Mouse (Mus musculus): ENCODE measurements around the gene Accsl.

The Accsl gene

DNA sequence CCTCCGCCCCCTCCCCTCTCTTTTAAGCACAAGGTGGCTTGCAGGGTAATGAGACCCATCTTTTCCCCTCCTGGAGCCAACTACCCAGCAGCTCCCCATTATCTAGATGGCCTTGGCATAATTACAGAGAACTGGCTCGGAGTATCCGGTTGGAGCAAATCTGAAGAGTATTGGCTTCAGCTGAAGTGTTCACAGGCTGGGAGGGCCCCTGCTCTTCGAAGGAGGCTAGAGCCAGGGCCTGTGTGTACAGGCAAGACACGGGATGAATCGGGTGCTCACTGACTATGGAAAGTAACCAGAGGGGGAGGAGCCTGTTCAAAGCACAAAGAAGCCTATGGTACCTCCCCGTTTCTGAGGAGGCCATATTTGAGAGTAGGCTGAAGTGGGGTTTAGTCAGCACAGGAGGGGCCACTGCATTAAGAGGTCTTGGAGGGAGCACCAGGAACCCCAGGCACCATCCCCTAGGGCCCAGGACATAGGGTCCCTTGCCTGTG, at the start of gene Accsl:
TSS of gene Accsl (minus strand) at position 51 of the 494 bp plus-strand sequence.
- DNase-seq (ENCODE audit: low read depth, low spot score), result no peak

- DNase-seq (ENCODE audit: low read depth, low spot score), result no peak
Observed at GRCm38 (mm10) chr2:93913552-93913951, 44.6 kb upstream of the Accsl start.

GRCm38 (mm10) chr2:93911942-93912341, 43.0 kb upstream of the Accsl start:
- no peak for DNase-seq (ENCODE audit: low read depth, low spot score)

DNA sequence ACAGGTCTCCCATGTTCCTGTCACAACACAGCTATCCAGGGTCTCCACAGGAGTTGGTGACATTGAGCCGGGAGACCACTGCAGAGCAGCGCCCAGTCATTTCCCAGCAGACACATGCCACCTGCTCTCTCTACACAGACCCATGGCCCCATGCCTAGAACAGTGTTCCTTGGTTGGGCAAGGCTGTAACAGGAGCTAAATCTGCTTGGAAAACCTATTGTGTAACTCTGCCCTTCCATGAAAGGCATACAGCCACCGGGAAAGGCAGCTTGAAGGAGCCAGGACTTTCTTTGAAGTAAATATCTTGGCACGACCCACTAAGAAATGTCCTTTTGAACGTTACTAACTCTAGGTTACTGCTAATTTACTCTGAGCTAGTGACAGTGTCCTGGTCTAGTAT, 40.8 kb upstream of the Accsl start:
- no peak for DNase-seq (ENCODE audit: low read depth, low spot score)

DNA sequence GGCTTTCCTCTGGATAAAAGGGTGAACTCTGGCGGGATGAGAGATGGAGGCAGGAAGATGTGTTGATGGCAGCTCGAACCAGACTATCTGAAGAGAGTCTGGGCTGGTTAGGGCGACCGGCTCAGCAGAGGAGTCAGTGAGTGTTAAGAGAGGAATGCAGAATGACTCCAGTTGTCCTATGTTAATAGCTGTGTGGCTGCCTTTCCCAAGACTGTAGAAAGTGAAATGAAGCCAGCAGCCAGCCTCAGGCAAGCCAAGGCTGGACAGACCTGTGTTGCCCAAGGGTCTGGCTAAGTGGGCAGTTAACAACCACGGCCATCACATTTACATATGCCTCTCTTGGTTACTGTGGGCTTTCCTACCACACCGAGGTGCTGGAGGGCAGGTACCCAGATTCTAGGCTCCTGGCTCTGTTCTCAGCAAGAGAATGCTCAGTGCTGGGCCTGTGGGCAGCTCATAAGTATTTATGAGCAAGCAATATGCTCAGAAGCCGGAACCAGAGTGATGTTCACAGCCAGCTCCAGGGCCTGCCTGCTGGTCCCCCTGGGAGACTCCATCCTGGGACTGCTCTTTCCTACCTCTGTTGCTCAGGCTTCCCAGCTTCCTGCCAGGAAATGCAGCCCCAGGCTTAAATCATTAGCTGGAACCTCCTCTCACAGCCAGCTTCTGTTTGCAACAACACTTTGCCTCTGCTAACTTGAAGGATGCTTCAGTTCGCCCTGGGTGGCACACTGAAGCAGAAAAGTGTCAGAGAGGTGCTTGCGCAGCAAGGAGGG, 38.8 kb upstream of the Accsl start:
- no peak for DNase-seq (ENCODE audit: low read depth, low spot score)

DNA sequence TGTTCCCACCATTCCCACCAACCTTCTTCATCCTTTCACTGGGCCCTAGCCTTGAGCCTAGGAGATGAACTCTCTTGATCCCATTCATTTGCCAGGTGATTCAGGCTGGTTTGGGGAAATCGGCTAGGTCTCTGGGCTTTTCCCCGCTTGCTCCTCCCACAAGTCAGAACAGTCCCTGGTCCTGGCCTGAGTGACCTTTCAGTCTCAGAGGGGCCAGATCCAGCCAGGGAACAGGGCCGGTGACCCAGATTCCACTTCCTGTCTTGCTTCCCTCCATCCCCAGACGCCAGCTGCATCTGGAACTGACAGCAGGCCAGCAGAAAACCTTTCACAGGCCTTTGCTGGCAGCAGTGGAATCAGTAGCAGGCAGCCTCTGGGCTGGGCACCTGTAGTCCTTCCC, 37.4 kb upstream of the Accsl start:
- no peak for DNase-seq (ENCODE audit: low read depth, low spot score)

GRCm38 (mm10) chr2:93903415-93903814, 34.5 kb upstream of the Accsl start:
- DNase-seq (ENCODE audit: low read depth, low spot score), result no peak

GRCm38 (mm10) chr2:93902680-93903305, 33.8 kb upstream of the Accsl start:
- no peak for DNase-seq (ENCODE audit: low read depth, low spot score)

GRCm38 (mm10) chr2:93899397-93900380, 30.7 kb upstream of the Accsl start:
- no peak for DNase-seq (ENCODE audit: low read depth, low spot score)

- no peak for DNase-seq (ENCODE audit: low read depth, low spot score)
Observed at GRCm38 (mm10) chr2:93891611-93892280, 22.8 kb upstream of the Accsl start.

- no peak for DNase-seq (ENCODE audit: low read depth, low spot score)
Observed at GRCm38 (mm10) chr2:93890143-93890542, 21.2 kb upstream of the Accsl start.

DNA sequence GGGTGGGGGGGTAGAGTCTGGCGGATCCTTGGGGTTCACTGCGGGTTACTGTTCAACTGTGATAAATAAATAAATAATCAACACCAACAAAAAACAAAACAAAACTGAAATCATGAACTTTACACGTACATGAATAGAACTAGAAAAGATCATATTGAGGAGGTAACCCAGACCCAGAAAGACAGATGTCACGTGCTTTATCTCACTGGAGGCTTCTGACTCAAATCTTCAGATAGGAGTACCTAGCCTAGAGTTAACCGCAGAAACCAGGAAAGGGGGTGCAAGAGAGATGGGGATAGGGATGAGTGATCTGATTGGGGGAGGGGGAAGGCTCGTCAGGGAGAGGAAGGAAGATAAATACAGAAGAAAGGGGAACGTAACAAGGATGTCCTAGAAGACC, 20.1 kb upstream of the Accsl start:
- DNase-seq (ENCODE audit: low read depth, low spot score), result no peak

- DNase-seq (ENCODE audit: low read depth, low spot score), result no peak
Observed at GRCm38 (mm10) chr2:93888366-93888765, 19.4 kb upstream of the Accsl start.

DNA sequence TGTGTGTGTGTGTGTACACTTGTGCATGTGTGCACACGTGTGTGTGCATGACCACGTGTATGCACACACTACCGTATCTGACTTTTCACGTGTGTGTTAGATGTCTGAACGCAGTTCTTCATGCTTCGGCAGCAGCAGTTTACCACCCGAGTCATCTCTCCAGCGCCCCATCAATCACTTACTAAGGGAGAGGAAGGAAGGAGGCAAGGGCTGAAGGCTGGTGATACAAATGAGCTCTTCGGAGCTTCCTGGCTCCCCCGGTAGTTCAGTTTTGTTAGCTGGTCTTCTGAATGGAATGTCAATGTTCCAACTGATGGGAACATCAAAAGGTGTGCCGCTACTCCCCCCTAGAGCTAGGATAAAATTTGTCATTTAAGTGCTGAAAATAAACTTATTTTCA, 18.3 kb upstream of the Accsl start:
- no peak for DNase-seq (ENCODE audit: low read depth, low spot score)

- DNase-seq (ENCODE audit: low read depth, low spot score), result no peak
Observed at GRCm38 (mm10) chr2:93886013-93886794, 17.2 kb upstream of the Accsl start.

GRCm38 (mm10) chr2:93883066-93883465, 14.1 kb upstream of the Accsl start:
- DNase-seq (ENCODE audit: low read depth, low spot score), result no peak

DNA sequence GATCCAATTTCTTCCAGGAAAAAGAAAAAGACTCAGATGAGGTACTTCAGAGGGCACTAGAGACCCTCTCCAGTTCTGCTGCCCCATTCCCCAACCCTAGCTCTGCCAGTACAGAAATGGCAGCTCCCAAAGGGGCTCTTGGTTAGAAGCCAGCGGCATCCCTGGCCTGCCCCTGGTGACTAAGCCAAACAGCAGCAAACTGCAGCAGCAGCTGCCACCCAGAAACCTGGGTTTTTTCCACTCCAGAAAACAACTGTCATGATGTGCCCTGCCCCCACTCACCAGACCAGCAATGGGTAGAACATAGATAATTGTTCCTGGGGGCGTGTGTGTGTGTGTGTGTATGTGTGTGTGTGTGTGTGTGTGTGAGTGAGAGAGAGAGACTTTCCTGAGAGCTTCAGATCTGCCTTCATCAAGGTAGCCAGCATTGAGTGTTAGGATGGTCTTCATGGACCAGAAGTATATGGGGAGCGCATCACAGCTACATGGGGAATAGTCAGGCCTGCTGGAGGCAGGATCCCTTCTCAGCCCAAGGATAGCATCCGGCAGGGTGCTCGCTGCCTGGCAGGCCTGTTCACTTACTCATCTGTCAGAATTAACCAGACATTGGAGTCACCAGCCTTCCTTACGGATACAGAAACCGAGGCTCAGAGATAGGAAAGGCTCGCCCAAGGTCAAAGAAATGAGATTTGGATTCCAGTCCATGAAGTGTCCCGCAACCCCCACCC, 12.8 kb upstream of the Accsl start:
- DNase-seq (ENCODE audit: low read depth, low spot score), result no peak

GRCm38 (mm10) chr2:93880981-93881380, 12.0 kb upstream of the Accsl start:
- DNase-seq (ENCODE audit: low read depth, low spot score), result no peak

DNA sequence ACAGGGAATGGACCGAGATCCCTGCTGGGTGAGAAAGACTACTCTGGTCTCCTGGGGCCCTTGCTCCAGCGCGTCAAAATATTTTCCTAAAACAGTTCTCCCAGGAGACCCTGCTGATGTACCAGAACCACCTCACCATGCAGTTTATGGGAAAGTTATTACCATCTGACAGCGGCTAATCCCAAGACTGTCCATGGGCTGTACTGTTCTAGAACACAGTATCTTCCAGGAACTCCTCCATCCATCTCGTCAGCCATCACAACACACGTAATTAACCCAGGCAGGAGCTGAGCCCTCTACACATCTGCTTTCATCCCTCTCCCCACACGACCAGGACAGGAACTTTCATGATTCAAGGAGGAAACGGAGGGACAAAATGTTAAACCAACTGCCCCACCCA, 11.5 kb upstream of the Accsl start:
- no peak for DNase-seq (ENCODE audit: low read depth, low spot score)

GRCm38 (mm10) chr2:93877005-93877404, 8.0 kb upstream of the Accsl start:
- no peak for DNase-seq (ENCODE audit: low read depth, low spot score)
